Mouse (Mus musculus) liver, postnatal 0 days (tissue): ENCODE data around the gene Coq9.

Experiments
- CTCF ChIP-seq: sonication (generic); IDR thresholded peaks from 2 replicates; pipeline ENCODE4 v1.5.1; 2016; ENCODE audit warnings: antibody characterized with exemption, low read depth
- EP300 ChIP-seq: IDR thresholded peaks from 2 replicates; pipeline ENCODE4 v1.6.1; 2016; ENCODE audit warnings: antibody characterized with exemption, low read depth, mild to moderate bottlenecking

DNA sequence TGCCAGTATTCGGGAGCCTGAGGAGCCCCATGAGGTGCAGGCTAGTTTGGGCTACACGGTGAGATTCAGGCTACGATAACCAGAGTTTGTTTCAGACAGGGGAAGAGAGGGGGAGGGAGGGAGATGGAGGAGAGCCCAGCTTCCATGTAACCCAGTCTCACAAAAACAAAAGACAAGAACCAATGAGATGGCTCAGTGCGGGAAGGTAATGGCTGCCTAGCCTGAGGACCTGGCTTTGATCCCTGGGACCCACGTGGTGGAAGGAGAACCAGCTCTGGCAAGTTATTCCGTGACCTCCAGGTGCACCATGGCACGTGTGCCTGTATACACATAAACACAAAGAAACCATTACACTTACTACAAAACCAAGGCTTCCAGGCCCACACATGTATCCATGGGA is 17.6 kb upstream of the Coq9 start:
- TF ChIP-seq CTCF = no peak
- TF ChIP-seq EP300 = no peak
